Mouse (Mus musculus) liver, embryonic 11.5 days (tissue): ENCODE data around the gene Abca13. TPM values are rescaled to one million over a fixed set of nuclear protein-coding genes. Genes with fewer than 3 reads are reported as not detected.
"Not testable (repeated sequence)": the region's sequence is repeated elsewhere in the genome, so short reads cannot be mapped to it uniquely, and the experiment has no call there.

Source experiments
- ATAC-seq: fragments of 200-750 bp; cut with Nextera tagmentation; replicated peaks from 2 replicates; pipeline ENCODE4 v1.8.0; 2017; ENCODE audit warnings: moderate number of reproducible peaks, mild to moderate bottlenecking, moderate TSS enrichment, moderate library complexity; ENCODE audit not compliant: low FRiP score
- DNase-seq: peaks from one replicate; pipeline ENCODE4 v3.0.0-alpha.2; 2017; ENCODE audit warnings: low spot score
- H3K27ac ChIP-seq: fragments of 300-500 bp; sonication (generic); 2 replicates; pipeline ENCODE4 v1.5.1; 2014; ENCODE audit warnings: mild to moderate bottlenecking, low read depth, low read length, control low read depth
- H3K27me3 ChIP-seq: fragments of 300-500 bp; sonication (generic); replicated peaks from 2 replicates; pipeline ENCODE4 v1.6.1; 2014; ENCODE audit warnings: low read length, mixed read lengths; ENCODE audit not compliant: control insufficient read depth, insufficient read depth
- H3K36me3 ChIP-seq: fragments of 300-500 bp; sonication (generic); 2 replicates; pipeline ENCODE4 v1.6.1; 2014; ENCODE audit warnings: mild to moderate bottlenecking, low read length, moderate library complexity, mixed read lengths; ENCODE audit not compliant: control insufficient read depth, insufficient read depth
- H3K4me1 ChIP-seq: fragments of 300-500 bp; sonication (generic); replicated peaks from 2 replicates; pipeline ENCODE4 v1.6.1; 2014; ENCODE audit warnings: low read length, mixed read lengths; ENCODE audit not compliant: control insufficient read depth, insufficient read depth
- H3K4me2 ChIP-seq: fragments of 300-500 bp; sonication (generic); 2 replicates; pipeline ENCODE4 v1.6.1; 2014; ENCODE audit warnings: mild to moderate bottlenecking, control low read depth, moderate library complexity
- H3K4me3 ChIP-seq: fragments of 300-500 bp; sonication (generic); 2 replicates; pipeline ENCODE4 v1.5.1; 2014; ENCODE audit warnings: low read depth, low read length, control low read depth
- H3K9ac ChIP-seq: fragments of 300-500 bp; sonication (generic); 2 replicates; pipeline ENCODE4 v1.6.1; 2014; ENCODE audit warnings: low read depth, low read length, control low read depth
- H3K9me3 ChIP-seq: fragments of 300-500 bp; sonication (generic); 2 replicates; pipeline ENCODE4 v1.6.1; 2016; ENCODE audit warnings: low read length, inconsistent platforms, mixed read lengths; ENCODE audit not compliant: control insufficient read depth
- WGBS: fragments of 180-500 bp; shearing (Covaris S2); extraction: QIAGEN DNeasy Blood & Tissue Kit; methylation state at CpG from one replicate; pipeline ENCODE4 v1.1.7; 2014; 5-methylcytosine and 5-hydroxymethylcytosine counted together
- polyA plus RNA-seq: library from polyadenylated mRNA; unstranded; fragments of >200 nt; fragmentation: Nextera tagmentation; extraction: Ambion mirVana; gene quantifications from 2 replicates; pipeline ENCODE4 v1.2.1, GENCODE M21; 2014

Abca13 gene
- polyA plus RNA-seq, 1 experiment from 2014 or later = 0.04 TPM

- WGBS = 62% methylated on average over 3 of the region's 3 CpGs
- no peak for DNase-seq
- no peak for ATAC-seq
Observed at GRCm38 (mm10) chr11:9427411-9427810, 235.7 kb downstream of the Abca13 start.

DNA sequence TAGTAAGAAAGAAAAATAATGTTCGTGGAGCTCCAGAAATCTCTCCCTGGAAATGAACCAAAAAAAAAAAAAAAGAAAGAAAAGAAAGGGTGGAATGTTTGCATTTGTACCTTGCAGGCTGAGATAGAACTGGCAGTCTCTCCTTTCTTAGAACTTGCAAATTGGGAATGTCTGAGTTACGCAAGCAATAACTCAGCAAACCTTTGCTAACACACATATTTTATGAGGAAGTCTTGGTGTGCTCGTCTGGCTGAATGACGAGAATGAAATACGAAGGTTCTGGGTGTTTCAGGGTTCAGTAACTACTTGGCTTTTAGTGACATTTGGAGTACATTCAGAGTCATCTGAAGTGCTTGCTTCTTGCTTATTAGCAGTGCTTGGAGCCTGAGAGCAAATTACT is 241.1 kb downstream of the Abca13 start:
- Histone ChIP-seq H3K4me3 (no peak overlapping the region), H3K36me3 (no peaks in the 10 kb centered on the region), H3K4me1 (no peaks in the 10 kb centered on the region), H3K9ac (no peak overlapping the region), H3K9me3 (no peaks in the 10 kb centered on the region), H3K4me2 (no peak overlapping the region), H3K27me3 (no peaks in the 10 kb centered on the region), H3K27ac (no peak overlapping the region)
- DNase-seq (no peak), ATAC-seq (no peak)
- 82% methylated on average over 5 of the region's 5 CpGs for WGBS

More at GRCm38 (mm10) chr11:9427411-9427810, 235.7 kb downstream of the Abca13 start:
- H3K4me3 ChIP-seq = no peak overlapping the region
- H3K27me3 ChIP-seq = no peaks in the 10 kb centered on the region
- H3K4me2 ChIP-seq = no peak overlapping the region
- H3K9ac ChIP-seq = no peak overlapping the region
- no peaks in the 10 kb centered on the region for H3K36me3 ChIP-seq
- no peaks in the 10 kb centered on the region for H3K9me3 ChIP-seq
- H3K27ac ChIP-seq = no peak overlapping the region
- H3K4me1 ChIP-seq = no peaks in the 10 kb centered on the region

GRCm38 (mm10) chr11:9436617-9437016 is 244.9 kb downstream of the Abca13 start:
- Histone ChIP-seq H3K9ac (no peak overlapping the region), H3K27ac (no peak overlapping the region), H3K27me3 (no peaks in the 10 kb centered on the region), H3K36me3 (no peaks in the 10 kb centered on the region), H3K4me1 (no peaks in the 10 kb centered on the region), H3K4me3 (no peak overlapping the region), H3K9me3 (no peaks in the 10 kb centered on the region), H3K4me2 (no peak overlapping the region)
- ATAC-seq (no peak), DNase-seq (no peak)

- H3K27me3 ChIP-seq = no peaks in the 10 kb centered on the region
- H3K9ac ChIP-seq = no peak overlapping the region
- 72% methylated on average over 2 of the region's 2 CpGs for WGBS
- no peaks in the 10 kb centered on the region for H3K4me1 ChIP-seq
- no peak for ATAC-seq
- H3K36me3 ChIP-seq = no peaks in the 10 kb centered on the region
- H3K4me2 ChIP-seq = no peak overlapping the region
- no peaks in the 10 kb centered on the region for H3K9me3 ChIP-seq
- H3K4me3 ChIP-seq = no peak overlapping the region
- H3K27ac ChIP-seq = no peak overlapping the region
- no peak for DNase-seq
Observed at GRCm38 (mm10) chr11:9439781-9440180, 248.0 kb downstream of the Abca13 start.

- Histone ChIP-seq H3K4me3 (no peak overlapping the region), H3K4me1 (no peaks in the 10 kb centered on the region), H3K36me3 (no peaks in the 10 kb centered on the region), H3K27me3 (no peaks in the 10 kb centered on the region), H3K4me2 (no peak overlapping the region), H3K9me3 (no peaks in the 10 kb centered on the region), H3K27ac (no peak overlapping the region), H3K9ac (no peak overlapping the region)
- WGBS = 72% methylated on average over 4 of the region's 4 CpGs
- ATAC-seq (no peak), DNase-seq (no peak)
Observed at GRCm38 (mm10) chr11:9441192-9441591, 249.4 kb downstream of the Abca13 start.

GRCm38 (mm10) chr11:9472400-9472799 is 280.7 kb downstream of the Abca13 start:
- no peak for ATAC-seq
- no peak for DNase-seq
- Histone ChIP-seq H3K4me2 (no peak overlapping the region), H3K9me3 (no peaks in the 10 kb centered on the region), H3K4me3 (no peak overlapping the region), H3K4me1 (no peaks in the 10 kb centered on the region), H3K27ac (no peak overlapping the region), H3K9ac (no peak overlapping the region), H3K27me3 (no peaks in the 10 kb centered on the region), H3K36me3 (no peaks in the 10 kb centered on the region)
- 87% methylated on average over 1 of the region's 1 CpGs for WGBS

- H3K4me1 ChIP-seq = no peaks in the 10 kb centered on the region
- H3K4me3 ChIP-seq = no peak overlapping the region
- no peak overlapping the region for H3K27ac ChIP-seq
- no peaks in the 10 kb centered on the region for H3K9me3 ChIP-seq
- H3K27me3 ChIP-seq = no peaks in the 10 kb centered on the region
- no peak for DNase-seq
- H3K9ac ChIP-seq = no peak overlapping the region
- 19% methylated on average over 6 of the region's 6 CpGs for WGBS
- no peaks in the 10 kb centered on the region for H3K36me3 ChIP-seq
- H3K4me2 ChIP-seq = no peak overlapping the region
- ATAC-seq = no peak
Observed at GRCm38 (mm10) chr11:9481511-9481910, 289.8 kb downstream of the Abca13 start.

- no peak for ATAC-seq
Observed at GRCm38 (mm10) chr11:9500326-9501142, 308.8 kb downstream of the Abca13 start.

GRCm38 (mm10) chr11:9514966-9515365 is 323.2 kb downstream of the Abca13 start:
- not testable (repeated sequence) for H3K4me3 ChIP-seq, H3K27me3 ChIP-seq, H3K9me3 ChIP-seq, H3K4me2 ChIP-seq, H3K36me3 ChIP-seq, ATAC-seq, H3K4me1 ChIP-seq, H3K27ac ChIP-seq, DNase-seq, H3K9ac ChIP-seq
- 70% methylated on average over 2 of the region's 2 CpGs for WGBS

More at GRCm38 (mm10) chr11:9500326-9501142, 308.8 kb downstream of the Abca13 start:
- no peak overlapping the region for H3K27ac ChIP-seq
- H3K27me3 ChIP-seq = no peaks in the 10 kb centered on the region
- WGBS = 57% methylated on average over 5 of the region's 5 CpGs
- H3K36me3 ChIP-seq = no peaks in the 10 kb centered on the region
- no peak overlapping the region for H3K4me2 ChIP-seq
- no peak for DNase-seq
- H3K9me3 ChIP-seq = no peaks in the 10 kb centered on the region
- no peaks in the 10 kb centered on the region for H3K4me1 ChIP-seq
- H3K4me3 ChIP-seq = no peak overlapping the region
- no peak overlapping the region for H3K9ac ChIP-seq
